Mouse (Mus musculus): ENCODE data around the gene Kynu.
A peak's percentile ranks its signal among the peaks of the same experiment; 100 is the strongest.

The Kynu gene

DNA sequence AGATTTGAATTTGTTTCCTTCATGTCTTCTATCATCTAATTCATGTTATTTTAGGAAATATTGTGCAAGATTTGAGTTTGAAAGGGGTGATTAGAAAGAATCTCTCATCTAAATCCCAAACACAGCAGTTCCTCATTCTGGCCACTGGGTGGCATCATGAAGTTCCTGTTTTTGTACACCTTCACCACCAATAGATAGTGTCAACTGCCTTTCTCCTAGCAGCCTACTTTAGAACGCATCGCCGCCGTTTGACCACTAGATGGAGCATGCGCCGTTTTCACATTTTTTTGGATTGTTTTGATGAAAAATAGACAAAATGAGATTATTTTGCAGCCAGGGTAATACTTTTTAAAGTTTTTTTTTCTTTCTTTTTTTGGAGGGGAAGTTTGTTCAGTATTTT, 118.5 kb downstream of the Kynu start:
- peak; percentile 49 for DNase-seq

GRCm38 (mm10) chr2:43674098-43674497, 119.0 kb downstream of the Kynu start:
- no peak for DNase-seq

DNA sequence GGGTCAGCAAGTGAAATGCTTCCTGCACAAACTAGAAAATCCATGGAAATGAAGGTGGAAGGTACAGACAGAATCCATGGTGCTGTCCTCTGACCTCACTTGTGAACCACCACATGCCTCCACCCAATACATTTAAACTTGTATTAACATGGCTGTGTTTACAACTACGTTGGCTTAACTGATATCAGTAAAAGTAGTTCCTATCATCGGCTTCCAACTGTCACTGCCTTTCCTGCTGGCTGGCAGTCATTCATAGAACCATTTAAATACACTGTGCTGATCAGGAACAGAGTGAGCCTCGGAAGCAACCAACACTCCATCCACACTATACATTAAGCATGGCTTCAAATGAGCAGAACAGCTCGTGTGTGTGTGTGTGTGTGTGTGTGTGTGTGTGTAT, 120.1 kb downstream of the Kynu start:
- no peak for DNase-seq

GRCm38 (mm10) chr2:43690402-43690801, 135.3 kb downstream of the Kynu start:
- no peak for DNase-seq

DNA sequence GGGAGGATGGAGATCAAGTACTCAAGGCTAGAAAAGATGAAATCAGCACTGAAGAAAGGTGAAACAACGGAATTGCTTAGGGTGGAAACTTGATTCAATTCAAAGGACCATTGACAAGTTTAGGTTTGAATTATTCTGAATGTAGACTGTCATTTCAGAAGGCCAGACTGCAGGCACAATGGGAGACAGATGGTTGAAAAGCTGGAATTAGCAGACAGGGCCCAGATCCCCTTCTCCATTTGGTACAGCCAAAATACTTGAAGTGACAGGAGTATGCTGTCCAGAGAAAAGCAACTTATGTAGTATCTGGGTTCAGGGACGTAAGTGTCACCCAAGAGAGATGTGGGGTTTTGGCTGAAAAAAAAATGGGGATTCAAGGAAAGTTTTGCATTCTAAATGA, 136.2 kb downstream of the Kynu start:
- DNase-seq, result no peak

DNA sequence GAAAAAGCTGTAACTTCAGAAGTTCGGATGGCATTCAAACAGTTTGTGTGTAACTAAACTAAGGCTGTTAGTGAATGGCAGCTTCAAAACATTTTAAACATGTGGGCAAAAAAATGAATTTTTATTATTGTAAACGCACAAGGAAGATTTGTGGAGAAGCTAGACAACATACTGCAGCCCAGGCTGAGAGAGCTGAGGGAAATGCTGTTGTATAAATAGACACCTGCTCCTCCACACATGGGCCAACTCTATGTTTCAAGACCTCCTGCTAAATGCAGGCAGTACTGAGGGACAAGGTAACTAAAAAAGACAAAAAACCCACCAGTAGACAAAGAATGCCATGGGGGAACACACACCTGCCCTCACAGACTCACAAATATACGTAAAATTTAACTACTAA, 140.5 kb downstream of the Kynu start:
- no peak for DNase-seq

DNA sequence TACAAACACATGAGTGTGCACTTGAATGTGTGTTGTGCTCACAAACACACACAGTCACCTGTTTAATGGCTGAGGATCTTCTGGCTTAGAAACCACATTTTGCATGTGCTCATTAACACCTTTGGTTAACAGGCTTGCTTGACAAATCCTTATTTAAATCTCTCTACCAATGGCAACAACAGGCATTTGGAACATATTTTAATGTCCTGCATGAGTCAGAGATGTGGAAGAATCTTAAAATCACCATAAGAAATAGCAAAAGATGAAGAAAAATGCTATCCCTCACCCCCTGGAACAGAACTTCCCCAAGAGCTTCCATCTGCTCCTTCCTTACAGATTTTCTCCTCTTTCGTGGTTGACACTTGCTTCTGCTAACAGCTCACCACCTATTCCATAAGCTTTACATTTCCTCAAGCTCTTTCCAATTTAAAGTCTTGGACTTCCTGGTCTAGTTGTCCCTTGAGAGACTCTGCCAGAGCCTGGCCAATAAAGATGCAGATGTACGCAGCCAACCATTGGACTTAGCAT, 157.5 kb downstream of the Kynu start:
- DNase-seq, result no peak

GRCm38 (mm10) chr2:43722446-43723103, 167.4 kb downstream of the Kynu start:
- DNase-seq, result peak; percentile 20

DNA sequence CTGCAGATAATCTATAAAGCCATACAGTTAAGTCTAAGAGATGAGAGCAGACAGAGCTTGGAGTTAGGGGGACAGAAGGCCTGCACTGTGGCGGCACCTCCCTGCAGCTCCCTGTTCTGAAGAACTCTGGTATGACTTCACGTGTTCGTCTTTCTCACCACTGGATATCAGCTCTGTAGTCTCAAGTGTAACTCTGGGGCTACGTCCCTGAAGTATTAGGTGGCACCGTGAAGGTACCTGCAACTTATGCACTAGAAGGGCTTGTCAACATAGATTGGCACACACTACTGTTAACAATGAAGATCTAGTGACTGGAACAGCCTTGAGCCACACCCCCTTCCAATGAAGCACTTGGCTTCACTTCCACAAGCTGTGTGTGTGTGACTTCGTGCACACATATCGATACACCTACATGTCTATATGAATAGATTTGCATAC, 168.0 kb downstream of the Kynu start:
- no peak for DNase-seq

- no peak for DNase-seq
Measured at GRCm38 (mm10) chr2:43727181-43727580, 172.1 kb downstream of the Kynu start.

DNA sequence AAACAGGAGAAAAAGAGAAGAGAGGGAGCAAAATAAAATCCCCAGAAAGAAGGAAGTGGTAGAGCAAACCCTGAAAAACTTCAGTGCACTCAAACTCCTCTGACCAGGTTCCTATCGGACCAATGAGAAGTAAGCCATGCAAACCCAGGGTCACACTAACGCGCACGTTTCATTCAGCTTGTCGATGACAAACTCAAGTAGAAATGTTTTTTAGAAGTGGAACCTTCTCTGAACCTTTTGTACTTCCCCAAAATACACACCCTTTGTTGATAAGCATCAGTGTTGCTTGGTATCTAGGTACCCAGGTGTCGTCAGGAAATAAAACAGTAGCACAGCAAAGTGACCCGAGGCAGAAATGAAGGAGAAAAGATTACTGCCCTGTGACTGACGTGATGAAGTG, 172.6 kb downstream of the Kynu start:
- no peak for DNase-seq

DNA sequence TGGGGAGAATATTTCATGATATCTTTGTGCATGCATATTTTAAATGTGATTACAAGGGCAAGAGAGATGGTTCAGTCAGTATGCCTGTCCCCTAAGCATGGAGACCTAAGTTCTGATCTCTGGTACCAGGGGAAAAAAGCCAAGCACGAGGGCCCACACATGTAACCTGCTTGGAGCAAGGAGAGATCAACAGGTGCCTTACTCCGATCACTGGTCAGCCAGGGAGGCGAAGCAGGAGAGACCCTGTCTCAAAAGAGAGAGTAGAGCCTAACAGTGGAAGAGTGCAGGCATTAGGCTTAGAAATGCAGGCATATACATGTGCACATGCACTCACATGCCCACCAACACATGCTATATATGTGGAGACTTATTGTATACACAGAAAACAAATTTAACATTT, 173.7 kb downstream of the Kynu start:
- no peak for DNase-seq
